Mouse (Mus musculus) WW6 (cell line): Measurements from ENCODE around the gene Pnn.

Experiments
- DNase-seq: peaks from one replicate; pipeline ENCODE4 v3.0.0-alpha.2; 2013; ENCODE audit warnings: low read depth, low spot score

Gene Pnn

DNA sequence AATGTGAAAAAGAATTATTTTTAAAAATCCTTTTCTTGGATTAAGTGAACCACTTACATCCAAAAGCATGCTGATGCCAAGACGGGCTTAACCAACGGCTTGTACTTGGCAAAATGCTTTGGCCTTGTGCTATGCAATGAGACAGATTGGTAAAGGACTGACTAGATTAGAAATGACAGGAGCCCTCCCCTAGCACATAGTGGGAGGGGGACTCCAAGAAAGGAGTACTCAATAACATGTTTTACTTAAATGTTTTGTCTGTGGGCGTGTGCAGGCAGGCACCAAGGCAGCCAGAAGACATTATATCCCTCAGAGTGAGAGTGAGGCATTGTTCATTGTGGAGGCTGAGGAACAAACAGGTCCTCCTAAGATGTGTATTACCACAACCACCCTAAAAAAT lies 7.4 kb downstream of the Pnn start:
- no peak for DNase-seq

DNA sequence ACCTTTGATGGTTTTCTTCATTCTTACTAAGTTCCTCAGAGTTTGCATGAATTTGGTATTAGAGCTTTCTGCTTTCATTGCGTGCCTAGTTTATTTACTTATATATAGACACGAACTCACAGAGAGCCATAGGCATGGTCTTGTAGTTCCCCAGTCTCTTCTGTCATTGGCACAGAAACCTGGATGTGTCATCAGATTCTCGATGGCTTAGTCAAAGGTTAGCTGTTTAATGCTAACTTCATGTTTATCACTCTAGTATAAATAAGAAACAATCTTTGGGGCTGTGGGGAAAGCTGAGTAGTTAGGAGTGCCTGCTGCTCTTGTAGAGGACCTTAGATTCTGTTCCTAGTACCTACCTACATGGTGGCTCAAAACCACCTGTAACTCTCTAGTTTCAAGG lies 10.3 kb downstream of the Pnn start:
- no peak for DNase-seq

DNA sequence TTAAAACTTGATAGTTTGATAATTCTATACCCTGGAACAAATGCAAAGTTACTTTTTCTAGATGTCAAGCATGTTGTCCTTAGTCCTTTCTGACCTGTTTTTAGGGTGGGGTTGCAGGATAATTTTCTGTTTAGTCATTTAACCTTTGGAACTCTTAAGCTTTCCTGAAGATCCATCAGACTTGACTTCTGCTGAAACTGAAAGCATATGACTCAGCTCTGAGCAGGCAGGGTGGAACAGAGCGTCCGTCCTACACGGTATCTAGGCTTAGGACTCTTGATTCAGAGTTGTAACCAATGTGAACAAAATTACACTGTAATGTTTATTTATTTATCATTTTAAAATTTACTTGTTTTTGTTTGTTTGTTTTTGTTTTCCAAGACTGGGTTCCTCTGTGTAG lies 11.2 kb downstream of the Pnn start:
- DNase-seq: no peak

DNA sequence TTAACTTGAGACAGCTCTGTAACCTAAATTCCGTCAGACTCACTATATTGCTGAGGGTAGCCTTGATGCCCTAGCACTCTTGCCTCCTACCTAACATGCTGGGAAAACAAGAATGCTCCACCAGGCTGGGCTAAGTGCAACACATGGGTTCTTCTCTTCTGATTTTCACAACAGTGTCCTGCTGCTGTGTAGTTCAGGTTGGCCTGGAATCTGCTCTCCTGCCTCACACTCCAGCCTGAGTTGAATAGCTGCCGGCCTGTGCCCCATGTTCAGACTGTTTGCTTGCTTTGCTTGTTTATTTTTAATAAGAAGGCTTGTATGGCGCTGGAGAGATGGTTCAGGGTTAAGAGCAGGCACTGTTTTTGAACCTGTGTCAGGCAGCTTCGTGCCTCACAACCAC lies 13.8 kb downstream of the Pnn start:
- no peak for DNase-seq

DNA sequence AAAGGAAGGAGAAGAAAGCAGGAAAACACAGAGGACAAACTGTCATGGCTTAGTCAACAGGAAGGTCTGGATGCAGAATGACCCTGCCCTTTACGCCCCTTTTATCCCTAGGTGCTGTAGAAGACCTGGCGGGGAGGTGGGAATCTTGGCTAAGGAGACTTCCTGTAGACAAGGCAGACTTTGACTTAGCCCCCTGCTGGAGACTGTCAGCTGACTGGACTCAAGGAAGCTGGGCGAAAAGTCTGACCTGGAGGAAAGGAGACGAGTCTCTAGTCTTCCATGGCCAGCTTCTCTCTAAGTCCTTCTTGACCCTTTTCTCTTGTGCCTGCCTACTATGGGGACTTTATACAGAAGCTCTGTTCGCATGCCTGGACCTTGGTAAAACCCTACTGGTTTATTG lies 17.8 kb downstream of the Pnn start:
- DNase-seq: no peak

DNA sequence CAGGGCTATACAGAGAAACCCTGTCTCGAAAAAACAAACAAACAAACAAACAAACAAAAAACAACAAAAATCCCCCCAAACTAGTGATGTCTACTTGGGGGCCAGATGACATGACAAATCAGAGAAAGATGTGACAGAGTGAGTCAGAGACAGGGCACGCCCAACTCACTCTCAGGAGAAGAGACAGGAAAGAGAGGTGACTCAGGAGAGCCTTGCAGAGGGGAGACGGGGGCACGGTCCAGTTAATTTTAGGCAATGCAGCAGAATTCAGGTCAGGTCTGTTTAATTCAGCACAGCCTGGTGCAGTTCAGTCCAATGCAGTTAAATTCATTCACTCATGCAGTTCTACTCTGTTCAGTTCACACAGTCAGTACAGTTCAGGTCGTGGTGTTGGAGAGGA lies 19.5 kb downstream of the Pnn start:
- DNase-seq: no peak

DNA sequence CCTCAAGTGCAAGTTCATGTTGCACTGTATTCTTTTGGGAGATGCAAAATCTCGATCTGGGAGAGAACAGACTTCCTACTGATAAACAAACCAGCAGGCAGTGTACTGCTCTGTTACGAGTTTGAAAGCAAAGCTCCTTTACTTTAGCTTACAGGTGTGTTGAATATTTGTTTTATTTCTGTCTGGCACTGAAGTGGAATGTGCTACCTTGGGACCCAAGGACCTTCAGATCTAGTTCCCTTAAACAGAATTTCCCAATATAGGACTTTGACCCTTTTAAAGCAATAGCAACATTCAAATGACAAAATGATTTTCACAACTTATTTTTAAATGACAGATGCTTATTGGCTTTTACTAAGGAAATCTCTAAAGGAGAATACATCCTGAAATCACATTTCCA lies 26.9 kb downstream of the Pnn start:
- DNase-seq: no peak

DNA sequence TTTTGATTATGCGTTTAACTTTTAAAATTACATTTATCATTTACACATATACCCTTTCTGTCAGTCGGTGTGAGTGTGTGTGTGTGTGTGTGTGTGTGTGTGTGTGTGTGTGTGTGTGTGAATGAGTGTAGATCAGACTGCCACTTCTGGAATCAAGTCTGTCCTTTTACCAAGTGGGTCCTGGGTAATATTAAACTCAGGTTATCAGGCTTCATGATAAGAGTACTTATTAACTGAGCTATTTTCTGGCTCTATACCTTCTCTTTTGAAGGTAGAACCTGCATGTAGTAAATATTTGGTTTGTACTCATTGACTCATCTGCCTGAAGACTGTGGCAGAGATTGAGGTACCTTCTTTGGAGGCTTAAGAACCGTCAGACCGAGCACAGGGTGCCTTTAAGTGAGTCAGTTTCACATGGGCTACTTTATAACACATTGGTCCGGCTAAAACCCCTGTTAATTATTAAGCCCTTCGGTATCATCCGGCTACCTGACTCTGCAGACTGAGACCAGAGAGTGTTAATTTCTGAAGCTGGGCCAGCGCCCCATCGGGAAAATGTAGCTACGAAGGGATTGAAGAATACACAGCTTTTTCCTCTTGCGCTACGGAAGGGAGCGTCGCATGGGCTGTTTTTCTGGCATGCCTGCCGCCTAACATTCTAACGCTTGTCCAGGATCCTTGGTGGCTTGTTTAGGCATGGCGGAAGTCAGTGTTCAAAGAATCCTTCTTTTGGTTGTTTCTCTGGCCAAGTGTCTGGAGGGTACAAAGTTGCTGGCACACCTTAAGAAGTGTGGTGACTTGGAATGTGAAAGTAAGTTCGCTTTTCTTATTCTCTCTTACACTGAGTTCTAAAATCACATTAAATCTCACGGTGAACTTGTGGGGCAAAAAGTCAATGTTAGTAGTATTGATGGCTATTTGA lies 28.7 kb downstream of the Pnn start, which contains the start of gene Mia2:
TSS of gene Mia2 (plus strand) at position 696 of the 922 bp plus-strand sequence.
- DNase-seq: no peak

DNA sequence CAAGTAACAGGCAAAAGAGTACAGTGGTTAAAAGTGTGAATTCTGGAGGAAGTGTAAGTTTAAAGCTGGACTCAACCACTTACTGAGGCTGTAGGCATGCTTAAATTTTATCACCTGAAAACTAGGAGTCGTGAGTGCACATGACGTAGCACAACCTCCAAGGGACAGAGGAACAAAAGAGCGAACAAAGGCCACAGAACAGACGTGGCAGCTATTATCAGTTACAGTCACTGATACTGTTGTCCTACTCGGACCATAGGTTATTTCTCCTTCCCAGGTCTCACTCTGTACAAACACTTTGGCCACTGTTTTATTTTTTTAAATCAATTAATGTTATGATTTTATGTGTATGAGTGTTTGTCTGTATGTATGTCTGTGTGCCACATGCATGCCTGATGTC lies 38.1 kb downstream of the Pnn start:
- DNase-seq: no peak

DNA sequence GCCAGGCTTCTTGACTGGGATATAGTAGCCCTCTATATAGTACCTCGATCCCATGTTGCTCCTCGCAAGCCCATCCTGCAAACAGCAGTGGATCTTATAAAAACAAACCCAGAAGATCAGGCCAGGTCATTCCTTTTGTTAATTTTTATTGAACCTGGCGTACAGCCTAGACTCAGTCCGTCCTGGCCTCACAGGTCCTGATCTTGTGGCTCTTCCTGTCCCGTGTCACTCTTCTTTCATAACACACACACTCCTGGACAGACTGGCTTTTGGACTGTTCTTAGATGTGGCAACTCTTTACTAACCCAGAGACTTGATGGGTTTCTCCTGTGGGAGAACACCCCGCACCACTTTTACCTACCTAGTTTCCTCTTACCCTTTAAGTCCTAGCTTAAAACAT lies 39.2 kb downstream of the Pnn start:
- no peak for DNase-seq

DNA sequence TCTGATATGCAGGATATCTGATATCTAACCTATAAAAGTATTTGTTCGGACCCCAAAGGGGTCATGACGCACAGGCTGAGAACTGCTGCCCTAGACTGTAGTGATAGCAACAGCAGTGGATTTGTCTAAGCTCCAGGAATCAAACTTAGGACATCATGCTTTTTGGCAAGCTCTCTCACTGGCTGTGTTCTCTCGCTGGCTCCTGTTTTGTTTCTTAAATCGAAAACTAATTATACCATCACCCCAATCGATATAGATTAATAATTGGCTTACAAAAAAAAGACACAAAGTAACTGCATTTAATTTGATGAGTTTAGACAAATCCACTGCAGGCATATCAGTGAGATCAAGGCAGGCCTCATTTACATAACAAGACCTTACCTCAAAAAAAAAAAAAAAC lies 39.8 kb downstream of the Pnn start:
- DNase-seq: no peak

DNA sequence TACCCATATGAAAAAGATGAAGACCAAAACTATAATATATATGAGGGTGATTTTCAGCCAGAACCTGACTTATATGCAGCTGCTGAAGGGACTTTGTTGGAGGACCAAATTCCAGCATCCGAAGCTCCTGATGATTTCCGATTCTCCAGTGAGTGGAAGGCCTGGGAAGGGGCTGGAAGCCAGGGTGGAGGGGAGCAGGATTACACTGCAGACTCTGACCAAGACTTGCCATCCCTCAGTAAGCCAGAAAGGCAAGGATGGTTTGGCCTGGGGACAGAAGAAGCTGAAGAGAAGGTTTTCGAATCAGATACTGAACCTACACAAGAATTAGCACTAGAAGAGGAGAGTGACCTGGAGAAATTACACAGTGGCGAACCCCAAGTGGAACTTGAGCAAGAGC lies 41.2 kb downstream of the Pnn start:
- no peak for DNase-seq

DNA sequence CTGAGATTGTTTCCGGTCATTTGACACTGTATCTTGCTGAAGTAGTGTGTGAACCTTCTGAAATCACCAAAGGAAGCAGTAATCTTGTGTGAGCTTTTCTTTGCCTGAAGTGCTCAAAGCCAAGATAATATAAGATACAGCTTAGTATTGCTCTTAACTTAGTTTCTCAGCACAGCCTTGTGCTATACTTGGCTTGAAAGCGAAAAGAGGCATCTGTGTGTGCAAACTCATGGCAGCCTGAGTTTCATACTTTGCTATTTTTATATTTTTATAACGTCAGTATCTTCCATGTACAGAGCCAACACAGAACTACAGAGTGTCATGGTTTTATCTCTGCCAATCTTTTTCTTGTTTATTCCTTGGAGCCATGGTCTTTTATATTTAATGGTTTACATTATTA lies 50.5 kb downstream of the Pnn start:
- no peak for DNase-seq
